Mouse (Mus musculus) liver, embryonic 14.5 days (tissue): ENCODE measurements at regions not wholly inside any gene's neighbourhood (a gene's known extent, or its start where the extent isn't known, plus 50 kb on each side); places are given as distances from the start of the nearest gene placed in this dataset.

ENCODE experiments used
- CTCF ChIP-seq: IDR thresholded peaks from 2 replicates; pipeline ENCODE4 v1.5.1; 2016; ENCODE audit warnings: antibody characterized with exemption, low read depth, control low read depth
- EP300 ChIP-seq: IDR thresholded peaks from 2 replicates; pipeline ENCODE4 v1.6.1; 2016; ENCODE audit warnings: antibody characterized with exemption, low read depth

- TF ChIP-seq CTCF (no peak), EP300 (no peak)
Observed at GRCm38 (mm10) chr7:73275814-73276271, 99.5 kb upstream of the Rgma start.
